ENCODE assay signal across 40 mouse cellular contexts in the genomic region with DNA sequence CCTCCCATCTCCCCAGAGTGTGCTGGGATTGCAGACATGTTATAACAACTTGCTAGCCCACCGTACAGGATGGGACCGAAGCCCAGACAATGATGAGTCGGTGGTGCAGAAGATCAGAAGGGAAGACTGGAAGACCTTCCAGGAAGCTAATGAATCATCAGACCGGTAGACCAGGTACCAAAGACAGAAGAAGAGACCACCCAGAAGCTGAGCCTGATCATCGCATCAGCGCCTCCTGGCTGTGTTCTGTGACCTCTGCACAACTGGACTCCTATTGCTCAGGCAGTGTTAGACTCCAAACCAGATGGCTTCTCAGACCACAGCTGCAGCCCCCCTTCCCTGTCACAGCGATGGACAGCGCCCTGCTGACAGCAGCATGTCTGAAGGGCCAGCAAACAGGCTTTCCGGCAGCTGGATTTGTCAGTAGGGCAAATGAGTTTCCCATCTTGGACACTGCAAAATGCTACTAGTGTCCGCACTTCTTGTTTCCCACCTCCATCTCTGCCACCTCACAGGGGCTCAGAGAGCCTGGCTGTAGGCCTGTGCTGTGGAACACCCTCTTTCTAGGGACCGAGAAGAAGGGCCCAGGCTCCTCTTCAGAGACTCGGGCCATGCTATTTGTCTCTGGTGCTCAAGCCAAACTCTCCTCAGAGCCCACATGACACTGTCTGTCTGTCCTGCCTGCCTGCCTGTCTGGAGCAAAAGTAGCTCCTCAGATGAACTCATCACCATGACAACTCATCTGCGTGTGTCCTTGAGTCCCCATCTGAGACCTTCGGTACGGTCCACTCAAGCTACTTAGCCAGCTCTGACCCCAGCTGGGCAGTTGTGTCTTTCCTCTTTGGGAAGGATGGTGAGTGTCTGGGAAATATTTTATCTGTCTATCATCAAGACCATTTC. TPM values are rescaled to one million over a fixed set of nuclear protein-coding genes. Genes with fewer than 3 reads are reported as not detected.
DNase-seq lines count a peak whose midpoint lies in the region; ATAC-seq lines count a peak whose summit lies in the region.
"Had no signal": no experiment of that assay in that cellular context is flagged by ENCODE, and none has a peak within 500 bp of the region (broad histone marks: within the 10 kb centered on the region; RNA-seq: fewer than 3 reads in every experiment).

No protein-coding gene starts in this region.

- no peaks in the 10 kb centered on the region for H3K27me3 ChIP-seq in embryonic facial prominence, embryonic 11.5 days (ENCODE audit: control insufficient read depth, insufficient read depth, low read length)
- H3K27me3 ChIP-seq: embryonic facial prominence, embryonic 15.5 days; forebrain, embryonic 13.5 days; hindbrain, embryonic 15.5 days; intestine, embryonic 15.5 days; limb, embryonic 15.5 days; liver, embryonic 13.5 days; megakaryocyte, embryonic 14.5 days; neural tube, embryonic 13.5 days had no signal

- H3K36me3 ChIP-seq in embryonic facial prominence, embryonic 11.5 days (replicated peaks; ENCODE audit: control insufficient read depth, insufficient read depth, low read depth, low read length), result no peaks in the 10 kb centered on the region
- H3K36me3 ChIP-seq: embryonic facial prominence, embryonic 15.5 days; G1E; hindbrain, embryonic 15.5 days; intestine, embryonic 15.5 days; limb, embryonic 15.5 days; liver, embryonic 13.5 days; neural tube, embryonic 13.5 days had no signal

- intact Hi-C loops in left cerebral cortex, postnatal 4 days (cut with DNase I), result no loop called here
- intact Hi-C loops in left cerebral cortex, postnatal 36 days (cut with DNase I), result no loop called here

- H3K4me3 ChIP-seq in embryonic facial prominence, embryonic 11.5 days (ENCODE audit: low read depth, low read length), result no peak overlapping the region
- H3K4me3 ChIP-seq: embryonic facial prominence, embryonic 15.5 days; forebrain, embryonic 13.5 days; hindbrain, embryonic 15.5 days; intestine, embryonic 15.5 days; limb, embryonic 15.5 days; liver, embryonic 13.5 days; megakaryocyte, embryonic 14.5 days; myocyte; neural tube, embryonic 13.5 days had no signal

- peak; percentile 57 for DNase-seq in embryo, embryonic 10 days (ENCODE audit: low spot score)
- no peak for DNase-seq in embryo, embryonic 9.5 days (ENCODE audit: extremely low spot score)
- DNase-seq in left cerebral cortex, postnatal 4 days, result peak; percentile 27
- no peak for DNase-seq in left cerebral cortex, postnatal 36 days (ENCODE audit: low spot score in 2 of 2)
- DNase-seq in embryonic facial prominence, embryonic 11.5 days (ENCODE audit: low spot score), result no peak
- DNase-seq in kidney, adult 8-10 months, result no peak
- DNase-seq in cerebellum, postnatal 10 days, result no peak
- DNase-seq: adrenal gland, postnatal 10 days; cerebellum, adult 11 months; cerebellum, adult 9-10 months; gastrocnemius, postnatal 14 days; heart, postnatal 36 days; kidney, adult 2 months; kidney, postnatal 10 days; layer of hippocampus, postnatal 36 days; liver, embryonic 13.5 days; lung, adult 18-20 months; lung, postnatal 4 days; right cerebral cortex, postnatal 4 days; thymus, adult 18-20 months; thymus, postnatal 25 days had no signal

- ATAC-seq in embryonic facial prominence, embryonic 11.5 days (replicated peaks; ENCODE audit: insufficient number of reproducible peaks, low FRiP score, low TSS enrichment, low read depth), result peak; percentile 44; the same call in 1 of the 2 replicates
- ATAC-seq: forebrain, embryonic 13.5 days; intestine, embryonic 15.5 days; lung, postnatal 0 days; midbrain, embryonic 16.5 days had no signal

- H3K27ac ChIP-seq in embryonic facial prominence, embryonic 11.5 days (replicated peaks; ENCODE audit: low read depth, low read length), result no peak overlapping the region
- H3K27ac ChIP-seq: embryonic facial prominence, embryonic 15.5 days; forebrain, embryonic 13.5 days; hindbrain, embryonic 15.5 days; intestine, embryonic 15.5 days; limb, embryonic 15.5 days; liver, embryonic 13.5 days; neural tube, embryonic 13.5 days; stomach, postnatal 0 days had no signal

- no peaks in the 10 kb centered on the region for H3K4me1 ChIP-seq in embryonic facial prominence, embryonic 11.5 days (ENCODE audit: control insufficient read depth, insufficient read depth, low read length)
- H3K4me1 ChIP-seq: embryonic facial prominence, embryonic 15.5 days; hindbrain, embryonic 15.5 days; intestine, embryonic 15.5 days; limb, embryonic 15.5 days; liver, embryonic 13.5 days; megakaryocyte, embryonic 14.5 days had no signal

- H3K4me2 ChIP-seq in embryonic facial prominence, embryonic 11.5 days (ENCODE audit: low read depth, low read length), result no peak overlapping the region
- H3K4me2 ChIP-seq: embryonic facial prominence, embryonic 15.5 days; forebrain, embryonic 13.5 days; heart, embryonic 11.5 days; hindbrain, embryonic 15.5 days; intestine, embryonic 15.5 days; limb, embryonic 15.5 days; liver, embryonic 13.5 days; neural tube, embryonic 13.5 days had no signal

- WGBS in embryonic facial prominence, embryonic 11.5 days, result 75% methylated on average over 15 of the region's 15 CpGs

- no peaks in the 10 kb centered on the region for H3K9me3 ChIP-seq in embryonic facial prominence, embryonic 11.5 days (replicated peaks; ENCODE audit: control insufficient read depth, low read length)
- H3K9me3 ChIP-seq: embryonic facial prominence, embryonic 15.5 days; forebrain, embryonic 13.5 days; hindbrain, embryonic 15.5 days; intestine, embryonic 15.5 days; limb, embryonic 15.5 days; liver, embryonic 13.5 days; neural tube, embryonic 13.5 days had no signal

- H3K9ac ChIP-seq in embryonic facial prominence, embryonic 11.5 days (replicated peaks; ENCODE audit: low read length), result no peak overlapping the region
- H3K9ac ChIP-seq: embryonic facial prominence, embryonic 15.5 days; forebrain, embryonic 13.5 days; hindbrain, embryonic 15.5 days; intestine, embryonic 15.5 days; limb, embryonic 15.5 days; liver, embryonic 13.5 days; neural tube, embryonic 13.5 days had no signal

RNA-seq across cellular contexts. Expression of gene 4930470P17Rik, which starts 37.6 kb away (rescaled TPM):
- total RNA-seq in left cerebral cortex, postnatal 4 days (2021), result not detected
- total RNA-seq in left cerebral cortex, postnatal 36 days (2021), result not detected
- polyA plus RNA-seq in embryonic facial prominence, embryonic 11.5 days (2014; fragmentation: Nextera tagmentation; extraction: Ambion mirVana), result not detected in 2 replicates
- total RNA-seq: adrenal gland, postnatal 10 days; common myeloid progenitor, adult 5-6 weeks; G1E; gastrocnemius, postnatal 14 days; granulocyte monocyte progenitor cell, adult 5-6 weeks; heart, postnatal 36 days; layer of hippocampus, postnatal 36 days; left cerebral cortex, postnatal 14 days had no signal
- polyA plus RNA-seq: embryonic facial prominence, embryonic 15.5 days; forebrain, embryonic 13.5 days; G1E; heart, embryonic 11.5 days; heart, embryonic 16.5 days; intestine, embryonic 15.5 days; kidney, adult 2 months; large intestine, adult 2 months; limb, embryonic 15.5 days; liver, embryonic 13.5 days; lung, postnatal 0 days; midbrain, embryonic 16.5 days; myocyte; neural tube, embryonic 13.5 days; spleen, adult 2 months; stomach, postnatal 0 days had no signal

Comparison
In these comparisons a context has a peak if more than half of its experiments do, and no peak if none do; other contexts are left out.
1. DNase-seq: peak in embryo, embryonic 10 days (single experiment) and left cerebral cortex, postnatal 4 days (single experiment); none in embryo, embryonic 9.5 days (single experiment), left cerebral cortex, postnatal 36 days (0 of 2), embryonic facial prominence, embryonic 11.5 days (single experiment), kidney, adult 8-10 months (0 of 2) and cerebellum, postnatal 10 days (0 of 2).